Mouse (Mus musculus) embryonic facial prominence, embryonic 10.5 days (tissue): ENCODE measurements around the gene Spon1. TPM values are rescaled to one million over a fixed set of nuclear protein-coding genes. Genes with fewer than 3 reads are reported as not detected.

Experiments used
- DNase-seq: peaks from one replicate; pipeline ENCODE4 v3.0.0-alpha.2; 2017; ENCODE audit warnings: low spot score
- H3K27ac ChIP-seq: fragments of 300-500 bp; sonication (generic); replicated peaks from 2 replicates; pipeline ENCODE4 v1.5.1; 2016; ENCODE audit warnings: mild to moderate bottlenecking
- H3K27me3 ChIP-seq: fragments of 300-500 bp; sonication (generic); replicated peaks from 2 replicates; pipeline ENCODE4 v1.6.1; 2016; ENCODE audit warnings: low read depth, mild to moderate bottlenecking; ENCODE audit not compliant: poor library complexity, severe bottlenecking
- H3K36me3 ChIP-seq: fragments of 300-500 bp; sonication (generic); replicated peaks from 2 replicates; pipeline ENCODE4 v1.6.1; 2016; ENCODE audit warnings: mild to moderate bottlenecking, moderate library complexity
- H3K4me1 ChIP-seq: fragments of 300-500 bp; sonication (generic); 2 replicates; pipeline ENCODE4 v1.6.1; 2016
- H3K4me3 ChIP-seq: fragments of 300-500 bp; sonication (generic); 2 replicates; pipeline ENCODE4 v1.5.1; 2016; ENCODE audit warnings: mild to moderate bottlenecking, moderate library complexity
- H3K9me3 ChIP-seq: fragments of 300-500 bp; sonication (generic); 2 replicates; pipeline ENCODE4 v1.6.1; 2016; ENCODE audit warnings: mild to moderate bottlenecking
- WGBS: fragments of 180-500 bp; shearing (Covaris S2); methylation state at CpG from one replicate; pipeline ENCODE4 v1.1.7; 2016; 5-methylcytosine and 5-hydroxymethylcytosine counted together
- polyA plus RNA-seq: library from polyadenylated mRNA; unstranded; fragments of >200 nt; fragmentation: Nextera tagmentation; extraction: Ambion mirVana; gene quantifications from 2 replicates; pipeline ENCODE4 v1.2.1, GENCODE M21; 2016

The Spon1 gene
- polyA plus RNA-seq, 1 experiment from 2014 or later, result 22.3 TPM

DNA sequence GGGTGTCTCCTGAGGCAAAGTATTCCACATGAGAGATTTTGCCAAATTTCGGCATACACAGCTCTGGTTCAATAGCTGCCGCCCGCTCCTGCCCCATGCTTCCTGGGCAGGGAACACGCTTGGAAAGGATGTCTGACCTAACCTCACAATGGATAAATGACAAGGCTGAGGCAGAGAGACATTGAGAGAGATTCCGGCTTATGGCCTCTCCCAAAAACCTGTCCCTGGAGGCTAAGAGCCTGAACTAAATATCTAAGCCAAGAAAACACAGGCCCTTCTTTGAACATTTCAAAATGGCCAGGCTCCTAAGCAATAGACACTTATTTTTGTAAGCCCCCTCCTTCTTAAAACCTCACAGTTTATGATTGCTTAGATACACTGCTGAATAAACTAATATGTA lies 665 bp upstream of the Spon1 start:
- no peak for DNase-seq
- Histone ChIP-seq H3K4me3 (no peak overlapping the region), H3K27ac (0 out of 2 replicates have a peak overlapping the region, but pooled peaks have one; percentile 84), H3K4me1 (peaks cover 49% of the 10 kb centered on the region), H3K27me3 (peaks cover 61% of the 10 kb centered on the region), H3K9me3 (peaks cover 7% of the 10 kb centered on the region), H3K36me3 (peaks cover 4% of the 10 kb centered on the region; the same call in 1 of the 2 replicates)
- 77% methylated on average over 5 of the region's 5 CpGs for WGBS

DNA sequence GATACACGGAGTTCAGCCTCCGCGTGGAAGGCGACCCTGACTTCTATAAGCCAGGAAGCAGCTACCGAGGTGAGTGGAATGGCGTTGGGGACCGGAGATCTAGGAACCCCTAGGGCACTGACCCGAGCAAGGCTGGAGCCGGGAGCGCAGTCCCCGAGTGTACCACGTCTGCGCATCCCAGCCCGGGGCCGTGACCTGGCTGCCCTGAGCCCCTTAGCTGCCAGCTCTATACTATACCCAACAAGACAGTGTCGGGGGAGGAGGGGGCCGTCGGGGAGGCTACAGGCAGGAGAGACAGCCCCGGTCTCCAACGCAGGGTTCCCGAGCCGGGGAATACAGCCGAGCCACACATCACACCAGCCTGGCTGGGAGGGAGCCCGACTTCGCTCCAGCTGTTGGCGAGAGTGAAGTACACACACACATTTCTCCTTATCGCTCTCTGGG lies 722 bp downstream of the Spon1 start:
- H3K4me3 ChIP-seq, result peak overlapping the region; percentile 73
- peak; percentile 58 for DNase-seq

DNA sequence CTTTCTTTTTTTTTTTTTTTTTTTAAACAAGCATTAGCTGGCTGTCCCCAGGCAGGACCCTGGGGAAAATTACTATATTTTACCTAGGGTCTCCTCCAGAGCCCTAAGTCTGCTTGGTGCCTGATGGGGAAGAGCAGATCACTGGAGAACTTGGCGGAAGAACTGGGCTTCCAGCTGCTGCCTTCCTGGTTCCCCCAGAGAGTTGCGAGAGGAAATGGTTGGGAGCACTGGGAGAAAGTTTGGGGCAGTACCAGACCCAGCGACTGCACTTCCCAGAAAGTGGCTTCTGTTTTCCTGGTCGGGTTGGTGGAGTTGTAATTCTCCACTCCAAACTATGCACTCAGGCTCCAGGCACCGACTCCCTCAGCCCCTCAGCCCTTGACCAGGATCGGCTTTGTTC lies 1.7 kb downstream of the Spon1 start:
- peaks cover 10% of the 10 kb centered on the region for H3K9me3 ChIP-seq
- 8% methylated on average over 6 of the region's 6 CpGs for WGBS
- peak overlapping the region; percentile 35 for H3K27ac ChIP-seq
- peaks cover 11% of the 10 kb centered on the region; the same call in 1 of the 2 replicates for H3K36me3 ChIP-seq
- H3K27me3 ChIP-seq, result peaks cover 58% of the 10 kb centered on the region
- peak; percentile 29 for DNase-seq
- H3K4me1 ChIP-seq, result peaks cover 50% of the 10 kb centered on the region
- H3K4me3 ChIP-seq, result peak overlapping the region; percentile 73

More for the DNA sequence above, 722 bp downstream of the Spon1 start:
- H3K9me3 ChIP-seq, result peaks cover 7% of the 10 kb centered on the region
- peaks cover 4% of the 10 kb centered on the region; the same call in 1 of the 2 replicates for H3K36me3 ChIP-seq
- WGBS, result under 1% methylated on average over 27 of the region's 27 CpGs
- H3K4me1 ChIP-seq, result peaks cover 50% of the 10 kb centered on the region
- H3K27ac ChIP-seq, result peak overlapping the region; percentile 84
- peaks cover 58% of the 10 kb centered on the region for H3K27me3 ChIP-seq

- Histone ChIP-seq H3K27ac (peak overlapping the region; percentile 35; the same call in 1 of the 2 replicates), H3K4me3 (peak overlapping the region; percentile 73), H3K4me1 (peaks cover 51% of the 10 kb centered on the region), H3K36me3 (peaks cover 7% of the 10 kb centered on the region; the same call in 1 of the 2 replicates), H3K27me3 (peaks cover 53% of the 10 kb centered on the region), H3K9me3 (peaks cover 3% of the 10 kb centered on the region; the same call in 1 of the 2 replicates)
- 54% methylated on average over 6 of the region's 6 CpGs for WGBS
- DNase-seq, result no peak
Measured at GRCm38 (mm10) chr7:113768174-113768935, 2.6 kb downstream of the Spon1 start.

GRCm38 (mm10) chr7:113769281-113769680 lies 3.5 kb downstream of the Spon1 start:
- peaks cover 61% of the 10 kb centered on the region for H3K4me1 ChIP-seq
- peaks cover 3% of the 10 kb centered on the region; the same call in 1 of the 2 replicates for H3K9me3 ChIP-seq
- 5% methylated on average over 6 of the region's 6 CpGs for WGBS
- peaks cover 53% of the 10 kb centered on the region for H3K27me3 ChIP-seq
- peak overlapping the region; percentile 25; the same call in 1 of the 2 replicates for H3K4me3 ChIP-seq
- peak; percentile 58 for DNase-seq
- H3K36me3 ChIP-seq, result peaks cover 7% of the 10 kb centered on the region; the same call in 1 of the 2 replicates
- peak overlapping the region; percentile 54; the same call in 1 of the 2 replicates for H3K27ac ChIP-seq

DNA sequence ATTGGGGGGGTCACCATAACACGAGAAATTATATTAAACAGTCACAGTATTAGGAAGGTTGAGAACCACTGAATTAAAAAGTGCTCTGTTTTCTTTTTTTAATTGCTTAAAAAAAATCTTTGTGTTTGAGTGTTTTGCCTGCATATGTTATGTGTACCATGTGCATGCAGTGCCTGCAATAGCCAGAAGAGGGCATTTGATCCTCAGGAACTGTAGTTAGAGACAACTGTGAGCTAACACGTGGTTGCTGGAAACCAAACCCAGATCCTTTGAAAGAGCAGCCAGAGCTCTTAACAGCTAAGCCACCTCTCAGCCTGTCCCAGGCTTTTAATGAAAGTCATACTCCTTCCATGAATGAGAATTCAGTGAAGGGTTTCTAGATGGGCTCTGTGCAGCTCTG lies 6.3 kb downstream of the Spon1 start:
- no peak overlapping the region for H3K27ac ChIP-seq
- DNase-seq, result no peak
- peaks cover 26% of the 10 kb centered on the region for H3K27me3 ChIP-seq
- 85% methylated on average over 2 of the region's 2 CpGs for WGBS
- H3K4me1 ChIP-seq, result peaks cover 54% of the 10 kb centered on the region
- peaks cover 3% of the 10 kb centered on the region; the same call in 1 of the 2 replicates for H3K9me3 ChIP-seq
- peaks cover 7% of the 10 kb centered on the region; the same call in 1 of the 2 replicates for H3K36me3 ChIP-seq
- no peak overlapping the region for H3K4me3 ChIP-seq

DNA sequence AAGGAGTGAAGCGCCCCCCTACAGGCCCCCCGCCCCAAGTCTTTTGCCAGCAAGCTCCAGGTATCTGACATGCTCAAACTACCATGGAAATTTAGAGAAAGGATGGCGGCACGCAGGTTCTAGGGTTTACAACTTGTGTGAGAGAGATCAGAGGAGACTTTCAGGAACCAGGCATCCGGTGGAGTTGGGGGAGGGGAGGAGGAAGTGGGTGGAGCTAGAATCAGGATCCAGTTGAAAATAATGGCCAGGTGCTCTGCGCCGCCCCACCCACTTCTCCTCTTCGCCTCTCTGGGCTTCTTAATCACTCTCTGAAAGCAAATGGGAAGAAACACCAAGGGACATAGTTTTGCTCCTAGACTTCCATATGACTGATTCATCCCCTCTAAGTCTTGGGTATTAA lies 7.6 kb downstream of the Spon1 start:
- peak; percentile 21 for DNase-seq
- Histone ChIP-seq H3K27ac (no peak overlapping the region), H3K27me3 (peaks cover 13% of the 10 kb centered on the region), H3K9me3 (peaks cover 3% of the 10 kb centered on the region; the same call in 1 of the 2 replicates), H3K4me3 (no peak overlapping the region), H3K36me3 (peaks cover 7% of the 10 kb centered on the region; the same call in 1 of the 2 replicates), H3K4me1 (peaks cover 44% of the 10 kb centered on the region)
- WGBS, result 48% methylated on average over 8 of the region's 8 CpGs

DNA sequence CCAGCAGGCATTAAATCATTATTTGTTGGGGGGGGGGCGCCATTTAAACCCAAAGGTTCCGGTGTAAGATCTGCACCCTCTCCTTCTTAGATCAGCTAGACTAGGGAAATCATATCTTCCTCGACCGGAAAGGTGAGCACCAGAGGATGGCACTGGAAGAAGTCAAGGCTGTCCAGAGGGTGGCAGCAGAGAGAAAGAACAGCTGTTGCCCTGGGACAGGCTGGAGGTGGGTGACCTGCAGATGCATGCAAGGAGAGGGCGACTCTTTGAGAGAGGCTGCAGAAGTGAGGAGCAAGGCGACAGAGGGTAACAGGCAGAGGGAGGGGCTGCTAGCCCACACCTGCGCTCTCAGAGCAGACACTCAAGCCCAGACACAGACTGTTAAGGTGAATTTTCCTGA lies 8.2 kb downstream of the Spon1 start:
- H3K4me3 ChIP-seq, result no peak overlapping the region
- 20% methylated on average over 7 of the region's 7 CpGs for WGBS
- peak; percentile 69 for DNase-seq

GRCm38 (mm10) chr7:113774906-113775305 lies 9.1 kb downstream of the Spon1 start:
- H3K4me1 ChIP-seq, result peaks cover 29% of the 10 kb centered on the region
- H3K36me3 ChIP-seq, result peaks cover 7% of the 10 kb centered on the region; the same call in 1 of the 2 replicates
- H3K9me3 ChIP-seq, result peaks cover 3% of the 10 kb centered on the region; the same call in 1 of the 2 replicates
- H3K27ac ChIP-seq, result no peak overlapping the region
- WGBS, result 79% methylated on average over 3 of the region's 3 CpGs
- H3K4me3 ChIP-seq, result no peak overlapping the region
- peaks cover 7% of the 10 kb centered on the region; the same call in 1 of the 2 replicates for H3K27me3 ChIP-seq
- peak; percentile 17 for DNase-seq

More for the DNA sequence above, 8.2 kb downstream of the Spon1 start:
- Histone ChIP-seq H3K9me3 (peaks cover 3% of the 10 kb centered on the region; the same call in 1 of the 2 replicates), H3K27me3 (peaks cover 9% of the 10 kb centered on the region; the same call in 1 of the 2 replicates), H3K27ac (no peak overlapping the region), H3K36me3 (peaks cover 7% of the 10 kb centered on the region; the same call in 1 of the 2 replicates), H3K4me1 (peaks cover 38% of the 10 kb centered on the region)

GRCm38 (mm10) chr7:113778546-113778945 lies 12.7 kb downstream of the Spon1 start:
- Histone ChIP-seq H3K36me3 (no peaks in the 10 kb centered on the region), H3K27ac (no peak overlapping the region), H3K4me3 (no peak overlapping the region), H3K9me3 (no peaks in the 10 kb centered on the region), H3K4me1 (peaks cover 23% of the 10 kb centered on the region), H3K27me3 (no peaks in the 10 kb centered on the region)
- 94% methylated on average over 6 of the region's 6 CpGs for WGBS
- no peak for DNase-seq

DNA sequence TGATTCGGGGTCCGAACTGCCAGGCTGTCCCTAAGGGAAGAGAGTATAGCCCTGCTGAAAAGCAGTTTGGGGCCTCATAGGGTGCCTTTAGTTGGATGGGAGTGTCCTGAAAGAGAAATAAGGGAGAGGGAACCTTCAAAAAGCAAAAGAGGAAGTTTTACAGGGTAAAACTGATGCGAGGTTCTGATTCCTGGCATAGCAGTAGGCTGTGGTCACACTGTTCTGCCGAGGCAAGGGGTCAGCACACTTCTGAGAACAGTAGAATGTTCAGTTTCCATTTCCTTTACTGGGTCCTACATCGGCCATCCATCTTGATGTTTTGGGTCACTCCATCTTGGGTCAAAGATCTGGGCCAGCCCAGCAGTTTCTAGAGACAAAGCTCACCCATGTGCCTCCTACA lies 14.5 kb downstream of the Spon1 start:
- Histone ChIP-seq H3K9me3 (no peaks in the 10 kb centered on the region), H3K36me3 (no peaks in the 10 kb centered on the region), H3K4me3 (no peak overlapping the region), H3K27me3 (no peaks in the 10 kb centered on the region), H3K27ac (no peak overlapping the region), H3K4me1 (peaks cover 5% of the 10 kb centered on the region; the same call in 1 of the 2 replicates)
- 90% methylated on average over 5 of the region's 5 CpGs for WGBS
- DNase-seq, result no peak

DNA sequence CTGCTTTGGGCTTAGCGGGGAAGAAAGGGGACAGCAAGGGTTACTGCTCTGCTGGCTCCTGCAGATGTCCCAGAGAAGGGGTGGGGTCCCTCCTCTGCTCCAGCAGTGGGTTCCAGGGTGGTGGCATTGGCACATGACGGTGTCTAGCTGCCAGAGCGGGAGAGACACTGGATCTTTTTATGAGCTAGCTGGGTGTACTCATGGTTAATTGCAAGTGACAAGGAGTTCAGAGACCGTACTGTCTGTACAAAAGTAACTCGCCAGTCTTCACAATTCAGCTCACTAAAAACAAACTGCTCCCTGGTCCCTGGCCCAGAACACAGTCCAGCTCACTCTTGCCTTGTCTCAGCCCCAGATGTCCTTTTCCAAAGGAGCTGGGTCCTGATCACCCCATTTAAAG lies 26.2 kb downstream of the Spon1 start:
- Histone ChIP-seq H3K27ac (no peak overlapping the region; the same call in 1 of the 2 replicates), H3K4me3 (no peak overlapping the region), H3K9me3 (no peaks in the 10 kb centered on the region), H3K4me1 (peaks cover 10% of the 10 kb centered on the region; the same call in 1 of the 2 replicates), H3K27me3 (no peaks in the 10 kb centered on the region), H3K36me3 (peaks cover 4% of the 10 kb centered on the region; the same call in 1 of the 2 replicates)
- WGBS, result 82% methylated on average over 5 of the region's 5 CpGs
- no peak for DNase-seq
